Mouse (Mus musculus): ENCODE data around the gene Ccdc14. TPM values are rescaled to one million over a fixed set of nuclear protein-coding genes. Genes with fewer than 3 reads are reported as not detected.

Gene Ccdc14
- polyA plus RNA-seq, 2 experiments, result 3.2 to 3.3 TPM

DNA sequence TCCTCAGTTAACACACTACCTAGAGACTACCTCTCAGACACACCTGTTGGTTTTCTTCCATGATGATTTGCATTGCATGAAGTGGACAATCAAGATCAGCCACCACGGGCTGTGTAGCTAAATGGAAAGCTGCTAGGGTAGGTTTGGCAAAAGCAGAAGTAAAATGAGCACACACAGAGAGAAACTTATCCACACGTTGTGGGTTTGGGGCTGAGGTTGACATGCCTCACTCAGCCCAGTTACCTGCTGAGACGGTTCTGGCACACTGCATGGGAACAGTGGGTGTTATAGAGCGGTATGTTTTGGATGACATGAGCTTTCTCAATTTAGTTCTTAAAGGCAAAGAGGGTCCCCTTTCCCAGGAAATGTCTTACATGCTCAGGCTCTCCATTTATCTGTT, 79.7 kb downstream of the Ccdc14 start:
- no peak overlapping the region for H3K9ac ChIP-seq (replicated peaks)
- no peak for ATAC-seq (ENCODE audit: insufficient read depth)
- H3K36me3 ChIP-seq (replicated peaks; ENCODE audit: control insufficient read depth, insufficient read depth, low read depth), result no peaks in the 10 kb centered on the region
- H3K4me3 ChIP-seq (ENCODE audit: insufficient read depth in 1 of 2, low read depth in 2 of 2, low read length in 2 of 2), result no peak overlapping the region
- H3K4me2 ChIP-seq (ENCODE audit: low read depth), result no peak overlapping the region
- no peak for DNase-seq (ENCODE audit: low read depth in 3 of 3, low spot score in 3 of 3)
- H3K9me3 ChIP-seq (ENCODE audit: control insufficient read depth, low read length), result no peaks in the 10 kb centered on the region
- TF ChIP-seq EP300 (IDR thresholded peaks at IDR 0.05; ENCODE audit: low read depth), result no peak
- no peak for TF ChIP-seq CTCF (IDR thresholded peaks at IDR 0.05; ENCODE audit: low read depth)
- no peak overlapping the region for H3K27ac ChIP-seq
- no peaks in the 10 kb centered on the region for H3K4me1 ChIP-seq (replicated peaks; ENCODE audit: control insufficient read depth in 2 of 2, insufficient read depth in 2 of 2, low read length in 1 of 2)
- H3K27me3 ChIP-seq (ENCODE audit: control insufficient read depth, insufficient read depth, low read length), result no peaks in the 10 kb centered on the region
- WGBS (ENCODE audit: insufficient replicate concordance), result 30% methylated on average over 4 of the region's 4 CpGs

DNA sequence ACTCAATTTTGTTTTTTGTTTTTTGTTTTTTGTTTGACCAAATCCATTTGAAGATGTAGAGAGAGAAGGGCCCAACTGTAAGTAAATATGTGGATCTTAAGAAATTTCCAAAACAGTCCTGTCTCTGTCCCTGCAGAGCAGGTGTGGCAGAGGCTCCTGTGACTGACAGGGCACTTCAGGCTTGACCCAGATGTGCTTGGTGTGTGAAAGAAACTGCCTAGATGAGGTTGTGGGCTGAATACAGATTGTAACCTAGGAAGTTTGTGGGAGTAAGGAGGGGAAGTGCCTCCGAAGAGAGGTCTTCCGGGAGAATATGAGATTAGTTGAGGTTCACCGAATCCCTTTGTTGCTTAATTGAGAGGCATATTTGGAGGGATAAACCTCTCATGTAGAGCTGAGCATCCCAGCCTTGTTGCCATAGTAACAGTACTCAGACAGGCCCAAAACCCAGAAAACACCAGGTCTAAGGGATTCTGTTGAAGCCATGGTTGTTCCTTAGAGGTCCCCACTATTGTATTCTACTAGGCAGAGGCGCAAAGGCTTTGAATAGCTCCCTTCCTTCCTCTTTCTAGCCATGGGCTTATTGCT, 82.1 kb downstream of the Ccdc14 start:
- whole genome bisulfite sequencing (ENCODE audit: insufficient replicate concordance), result 33% methylated on average over 4 of the region's 4 CpGs
- Histone ChIP-seq H3K9ac (replicated peaks) (no peak overlapping the region), H3K27ac (no peak overlapping the region), H3K36me3 (replicated peaks; ENCODE audit: control insufficient read depth, insufficient read depth, low read depth) (no peaks in the 10 kb centered on the region), H3K4me2 (ENCODE audit: low read depth) (no peak overlapping the region), H3K4me1 (replicated peaks; ENCODE audit: control insufficient read depth in 2 of 2, insufficient read depth in 2 of 2, low read length in 1 of 2) (no peaks in the 10 kb centered on the region), H3K27me3 (ENCODE audit: control insufficient read depth, insufficient read depth, low read length) (no peaks in the 10 kb centered on the region), H3K9me3 (ENCODE audit: control insufficient read depth, low read length) (no peaks in the 10 kb centered on the region), H3K4me3 (ENCODE audit: insufficient read depth in 1 of 2, low read depth in 2 of 2, low read length in 2 of 2) (no peak overlapping the region)
- no peak for ATAC-seq (ENCODE audit: insufficient read depth)
- DNase-seq (ENCODE audit: low read depth in 3 of 3, low spot score in 3 of 3), result no peak
- no peak for TF ChIP-seq EP300 (IDR thresholded peaks at IDR 0.05; ENCODE audit: low read depth)
- TF ChIP-seq CTCF (IDR thresholded peaks at IDR 0.05; ENCODE audit: low read depth), result no peak

Other genes with a start within 250 kb of the Ccdc14 start
- gene Kalrn, start 117.1 kb upstream of the Ccdc14 start, polyA plus RNA-seq (2012; rRNA removed), result 5.1 and 7.2 TPM in 2 replicates
- 8.5 and 11.6 TPM in 2 replicates for gene Kalrn, start 117.1 kb upstream of the Ccdc14 start, polyA plus RNA-seq (2014; fragmentation: Nextera tagmentation; extraction: Ambion mirVana)
- gene Ropn1, start 40.7 kb upstream of the Ccdc14 start, polyA plus RNA-seq (2012; rRNA removed), result not detected in 2 replicates
- gene Ropn1, start 40.7 kb upstream of the Ccdc14 start, polyA plus RNA-seq (2014; fragmentation: Nextera tagmentation; extraction: Ambion mirVana), result not detected in 2 replicates
- 3.8 and 5.4 TPM in 2 replicates for gene Mylk, start 54.6 kb downstream of the Ccdc14 start, polyA plus RNA-seq (2012; rRNA removed)
- gene Mylk, start 54.6 kb downstream of the Ccdc14 start, polyA plus RNA-seq (2014; fragmentation: Nextera tagmentation; extraction: Ambion mirVana), result 4.4 and 5.6 TPM in 2 replicates